Mouse (Mus musculus) bone marrow macrophage, adult 2 months (primary cell): Measurements from ENCODE around the gene Sned1. TPM values are rescaled to one million over a fixed set of nuclear protein-coding genes. Genes with fewer than 3 reads are reported as not detected.
A peak's percentile ranks its signal among the peaks of the same experiment; 100 is the strongest.

ENCODE experiments used
- H3K27ac ChIP-seq: 2 replicates; pipeline ENCODE4 v1.5.1; 2012; ENCODE audit warnings: low read depth, low read length; ENCODE audit not compliant: insufficient read depth
- H3K4me1 ChIP-seq: 2 replicates; pipeline ENCODE4 v1.6.1; 2012; ENCODE audit warnings: low read length; ENCODE audit not compliant: control insufficient read depth, insufficient read depth
- H3K4me3 ChIP-seq: 2 replicates; pipeline ENCODE4 v1.5.1; 2012; ENCODE audit warnings: mild to moderate bottlenecking, low read length, moderate library complexity; ENCODE audit not compliant: insufficient read depth
- CTCF ChIP-seq: IDR thresholded peaks from 2 replicates; pipeline ENCODE4 v1.5.1; 2012; ENCODE audit warnings: low read depth, mild to moderate bottlenecking, low read length, moderate library complexity
- POLR2A ChIP-seq: IDR thresholded peaks from 2 replicates; pipeline ENCODE4 v1.6.1; 2012; ENCODE audit warnings: mild to moderate bottlenecking, low read depth, low read length, borderline replicate concordance
- polyA plus RNA-seq: library from polyadenylated mRNA; stranded (reverse); fragments of >200 nt; gene quantifications from 2 replicates; pipeline ENCODE4 v1.2.4, GENCODE M21; 2012; ENCODE audit not compliant: missing spikeins, insufficient read depth, insufficient read length

Sned1 gene
- polyA plus RNA-seq, 1 experiment, result 0.27 TPM

DNA sequence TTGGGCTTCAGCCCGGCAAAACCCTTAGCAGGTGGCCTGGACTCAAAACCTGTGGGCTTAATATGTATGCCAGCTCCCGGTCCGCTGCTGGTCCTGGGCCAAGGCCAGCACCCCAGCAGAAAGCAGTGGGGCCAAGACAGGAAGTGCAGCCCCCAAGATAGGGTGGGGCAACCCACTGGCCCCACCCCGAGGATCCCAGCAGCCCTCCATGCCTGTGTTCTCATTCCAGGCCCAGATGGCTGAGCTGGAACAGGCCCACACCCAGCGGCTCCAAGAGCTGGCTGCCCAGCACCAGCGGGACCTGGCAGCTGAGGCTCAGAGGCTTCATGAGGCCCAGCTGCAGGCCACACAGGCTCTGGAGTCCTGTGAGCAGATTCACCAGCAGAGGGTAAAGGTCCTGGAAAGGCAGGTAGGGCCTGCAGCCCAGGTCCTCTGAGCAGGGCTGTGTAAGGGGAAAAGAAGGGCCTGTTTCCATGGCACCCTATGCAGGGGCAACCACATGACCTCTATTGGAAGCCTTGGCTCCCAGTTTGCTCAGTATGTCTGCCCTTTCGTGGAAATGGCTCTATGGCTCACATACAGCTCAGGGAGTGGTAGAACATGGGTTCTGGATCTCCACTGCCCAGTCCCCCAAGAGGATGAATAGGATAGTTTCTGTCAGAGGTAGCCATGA lies 8.2 kb upstream of the Sned1 start:
- Histone ChIP-seq H3K27ac (no peak overlapping the region), H3K4me1 (no peaks in the 10 kb centered on the region), H3K4me3 (no peak overlapping the region)
- TF ChIP-seq POLR2A, result no peak
- no peak for TF ChIP-seq CTCF

DNA sequence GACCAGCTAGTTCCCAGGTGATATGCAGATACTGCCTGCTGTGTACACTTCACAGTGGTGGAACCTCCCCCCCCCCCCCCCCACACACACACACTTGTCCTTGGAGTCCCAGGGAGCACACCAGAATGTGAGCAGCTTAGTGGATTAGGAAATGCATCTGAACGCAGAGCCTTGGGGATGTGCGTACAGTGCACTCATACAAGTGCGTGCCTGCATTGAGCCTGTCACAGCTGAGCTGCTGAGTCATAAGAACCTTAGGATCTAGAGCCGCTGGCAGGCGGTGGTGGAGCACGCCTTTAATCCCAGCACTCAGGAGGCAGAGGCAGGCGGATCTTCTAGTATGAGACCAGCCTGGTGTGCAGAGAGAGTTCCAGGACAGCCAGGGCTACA lies 7.7 kb upstream of the Sned1 start:
- Histone ChIP-seq H3K4me1 (no peaks in the 10 kb centered on the region), H3K4me3 (no peak overlapping the region), H3K27ac (no peak overlapping the region)
- no peak for TF ChIP-seq CTCF
- no peak for TF ChIP-seq POLR2A

DNA sequence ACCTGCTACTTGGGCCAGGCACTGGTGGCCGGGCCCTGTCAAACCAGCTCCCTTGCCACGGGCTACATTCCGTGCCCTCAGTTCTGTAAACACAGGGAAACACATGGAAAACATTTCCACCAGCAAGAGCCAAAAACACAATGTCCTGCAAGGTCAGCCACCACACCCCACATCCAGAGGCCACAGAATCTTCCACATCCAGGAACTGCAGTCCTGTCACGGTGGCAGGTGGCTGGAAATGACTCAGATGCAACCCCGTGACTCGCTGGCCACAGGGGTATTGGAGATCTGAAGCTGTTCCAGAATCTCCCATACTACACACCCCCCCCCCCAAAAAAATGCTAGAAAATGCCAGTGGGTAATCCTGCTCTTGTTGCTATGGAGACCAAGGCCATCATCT lies 6.4 kb upstream of the Sned1 start:
- no peak overlapping the region for H3K27ac ChIP-seq
- no peaks in the 10 kb centered on the region for H3K4me1 ChIP-seq
- no peak overlapping the region for H3K4me3 ChIP-seq
- no peak for TF ChIP-seq POLR2A
- TF ChIP-seq CTCF, result no peak

GRCm38 (mm10) chr1:93229626-93230025 lies 6.0 kb upstream of the Sned1 start:
- TF ChIP-seq CTCF, result no peak
- TF ChIP-seq POLR2A, result no peak
- Histone ChIP-seq H3K27ac (no peak overlapping the region), H3K4me3 (no peak overlapping the region), H3K4me1 (no peaks in the 10 kb centered on the region)

- Histone ChIP-seq H3K27ac (no peak overlapping the region), H3K4me1 (no peaks in the 10 kb centered on the region), H3K4me3 (peak overlapping the region; percentile 58)
- TF ChIP-seq POLR2A (no peak), CTCF (no peak)
Observed at GRCm38 (mm10) chr1:93236545-93236924, 894 bp downstream of the Sned1 start.

DNA sequence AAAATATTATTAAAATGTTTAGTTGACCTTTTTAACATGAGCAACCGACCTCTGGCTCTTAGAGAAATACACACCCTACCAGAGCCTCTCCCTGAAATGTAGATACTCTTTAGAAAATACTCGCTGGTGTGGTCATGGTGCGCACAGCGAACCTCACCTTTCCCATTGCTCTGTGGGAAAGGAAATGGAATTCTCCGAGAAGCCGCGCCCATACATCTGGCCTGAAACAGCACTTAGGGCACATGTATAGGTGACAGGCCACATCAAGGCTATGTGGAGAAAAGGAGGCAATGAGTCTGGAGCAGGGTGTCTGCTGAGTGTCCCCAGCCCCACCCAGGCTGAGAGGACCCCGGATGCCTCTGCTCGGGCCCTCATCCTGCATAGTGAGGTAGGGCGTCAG lies 2.0 kb downstream of the Sned1 start:
- Histone ChIP-seq H3K4me3 (no peak overlapping the region), H3K27ac (no peak overlapping the region), H3K4me1 (no peaks in the 10 kb centered on the region)
- TF ChIP-seq POLR2A, result no peak
- TF ChIP-seq CTCF, result no peak

- no peak overlapping the region for H3K27ac ChIP-seq
- no peak overlapping the region for H3K4me3 ChIP-seq
- TF ChIP-seq CTCF, result no peak
- no peak for TF ChIP-seq POLR2A
- no peaks in the 10 kb centered on the region for H3K4me1 ChIP-seq
Observed at GRCm38 (mm10) chr1:93238201-93238600, 2.6 kb downstream of the Sned1 start.

DNA sequence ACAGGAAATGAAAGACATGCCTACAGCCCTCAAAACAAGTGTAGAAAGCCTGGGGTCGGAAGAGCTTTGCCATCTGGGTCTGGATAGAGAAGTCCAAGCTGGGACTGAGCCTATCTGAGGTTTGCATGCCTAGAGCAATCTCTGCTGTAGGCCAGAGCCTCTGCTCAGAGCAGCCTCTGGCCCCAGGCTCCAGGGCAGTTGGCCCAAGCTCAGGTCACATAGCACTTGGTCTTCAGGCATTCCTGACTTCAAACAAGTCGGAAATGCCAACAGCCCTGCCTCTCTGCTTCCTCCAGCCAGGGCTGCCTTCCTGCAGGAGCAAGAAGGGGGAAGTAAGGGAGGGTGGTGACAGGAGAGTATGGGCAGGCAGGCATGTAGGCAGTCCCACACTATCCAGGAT lies 10.3 kb downstream of the Sned1 start:
- no peak overlapping the region for H3K4me3 ChIP-seq
- H3K27ac ChIP-seq, result no peak overlapping the region
- TF ChIP-seq POLR2A (no peak), CTCF (no peak)
- H3K4me1 ChIP-seq, result no peaks in the 10 kb centered on the region

- no peak overlapping the region for H3K4me3 ChIP-seq
- no peak overlapping the region for H3K27ac ChIP-seq
- H3K4me1 ChIP-seq, result no peaks in the 10 kb centered on the region
- TF ChIP-seq CTCF (no peak), POLR2A (no peak)
Observed at GRCm38 (mm10) chr1:93252586-93252985, 16.9 kb downstream of the Sned1 start.

DNA sequence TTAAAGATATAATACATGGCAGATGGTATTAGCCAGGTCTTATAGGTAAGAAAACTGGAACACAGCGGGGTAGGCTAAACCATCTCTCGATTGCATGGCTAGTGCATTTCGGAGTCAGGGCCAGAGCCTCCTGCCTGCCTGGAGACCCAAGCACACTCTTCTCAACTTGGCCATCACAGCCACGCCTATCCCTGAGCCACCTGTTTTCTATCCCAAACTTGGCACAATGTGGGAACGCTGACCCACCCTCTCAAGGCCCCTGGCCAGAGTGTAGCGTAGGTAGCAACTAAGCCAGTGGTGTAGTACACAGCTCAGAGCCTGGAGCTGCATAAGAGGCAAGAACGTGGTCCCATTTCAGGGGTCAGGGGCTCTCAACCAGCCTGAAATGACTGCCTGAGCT lies 20.1 kb downstream of the Sned1 start:
- Histone ChIP-seq H3K27ac (no peak overlapping the region), H3K4me1 (no peaks in the 10 kb centered on the region), H3K4me3 (no peak overlapping the region)
- TF ChIP-seq CTCF (no peak), POLR2A (no peak)

DNA sequence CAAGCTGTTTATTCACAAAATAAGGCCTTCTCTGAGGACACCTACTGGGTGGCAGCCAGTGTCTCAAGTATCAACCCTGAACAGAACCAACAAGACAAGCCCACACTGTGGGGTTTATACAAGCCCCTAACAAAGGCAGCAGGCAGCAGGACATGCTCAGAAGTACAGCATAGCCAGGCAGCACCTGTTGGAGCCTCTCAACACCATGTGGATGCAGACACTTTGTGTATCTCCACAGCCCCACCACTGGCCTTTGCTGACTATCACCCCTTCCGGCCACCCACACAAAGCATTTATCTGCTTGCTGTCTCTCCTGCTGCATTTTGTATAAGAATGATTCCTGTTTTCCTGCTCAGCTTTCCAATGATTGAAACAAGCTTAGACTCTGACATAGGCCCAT lies 21.9 kb downstream of the Sned1 start:
- TF ChIP-seq POLR2A (no peak), CTCF (no peak)
- Histone ChIP-seq H3K4me3 (no peak overlapping the region), H3K27ac (no peak overlapping the region), H3K4me1 (no peaks in the 10 kb centered on the region)
